Mouse (Mus musculus) cerebellum, adult 11 months (tissue): ENCODE results near the gene Qrfpr.

Experiments used
- DNase-seq: peaks from one replicate; pipeline ENCODE4 v3.0.0; 2022

Gene Qrfpr

GRCm38 (mm10) chr3:36150537-36150933, 71.6 kb downstream of the Qrfpr start:
- no peak for DNase-seq

DNA sequence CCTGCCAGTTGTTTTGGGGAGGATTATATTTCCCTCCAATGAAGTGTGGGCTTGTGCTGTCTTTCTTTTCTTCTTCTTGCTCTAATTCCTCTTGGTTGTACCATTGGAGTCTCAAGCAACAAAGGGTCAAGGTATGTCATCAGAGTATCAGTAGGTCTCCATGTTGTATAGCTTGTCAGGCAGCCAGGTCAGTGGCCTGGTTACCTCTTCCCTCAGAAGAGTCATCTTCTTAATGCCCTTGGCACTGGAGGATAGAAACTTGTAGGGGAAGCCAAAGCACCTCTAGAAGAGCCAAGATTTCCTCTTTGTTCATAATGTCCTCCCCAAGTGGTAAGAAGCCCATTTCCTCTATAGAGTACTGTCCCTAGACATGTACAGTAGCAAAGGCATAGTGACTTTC, 83.1 kb downstream of the Qrfpr start:
- no peak for DNase-seq

- no peak for DNase-seq
Measured at GRCm38 (mm10) chr3:36138171-36138660, 83.9 kb downstream of the Qrfpr start.

DNA sequence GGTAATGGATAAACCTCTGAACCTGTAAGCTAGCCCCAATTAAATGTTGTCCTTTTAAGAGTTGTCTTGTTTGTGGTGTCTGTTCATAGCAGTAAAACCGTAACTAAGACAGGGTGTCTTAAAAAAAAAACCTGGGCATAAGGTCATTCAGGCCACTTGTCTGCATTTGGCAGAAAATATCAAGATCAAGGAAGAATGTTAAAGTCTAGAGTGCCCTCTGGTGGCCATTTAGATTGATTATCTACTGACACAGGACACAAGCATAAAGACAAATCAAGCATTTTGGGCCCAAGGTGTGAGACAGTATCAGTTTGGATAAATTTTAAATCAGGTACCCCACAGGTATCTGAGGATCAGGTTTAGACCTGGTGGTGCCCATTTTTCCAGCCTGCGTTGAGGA, 84.6 kb downstream of the Qrfpr start:
- DNase-seq = no peak

- DNase-seq = no peak
Measured at GRCm38 (mm10) chr3:36136152-36136551, 86.0 kb downstream of the Qrfpr start.
